Mouse (Mus musculus) limb, embryonic 12.5 days (tissue): ENCODE results near the gene Arhgef19. TPM values are rescaled to one million over a fixed set of nuclear protein-coding genes. Genes with fewer than 3 reads are reported as not detected.

ENCODE experiments used
- ATAC-seq: fragments of 200-750 bp; cut with Nextera tagmentation; 2 replicates; pipeline ENCODE4 v1.8.0; 2017; ENCODE audit warnings: low read depth, moderate TSS enrichment; ENCODE audit not compliant: insufficient number of reproducible peaks, insufficient read depth, low FRiP score, low TSS enrichment
- H3K27ac ChIP-seq: fragments of 300-500 bp; sonication (generic); 2 replicates; pipeline ENCODE4 v1.5.1; 2016; ENCODE audit warnings: mild to moderate bottlenecking, moderate library complexity
- H3K27me3 ChIP-seq: fragments of 300-500 bp; sonication (generic); 2 replicates; pipeline ENCODE4 v1.6.1; 2016; ENCODE audit warnings: mild to moderate bottlenecking, moderate library complexity
- H3K36me3 ChIP-seq: fragments of 300-500 bp; sonication (generic); 2 replicates; pipeline ENCODE4 v1.6.1; 2016; ENCODE audit warnings: mild to moderate bottlenecking, moderate library complexity
- H3K4me1 ChIP-seq: fragments of 300-500 bp; sonication (generic); replicated peaks from 2 replicates; pipeline ENCODE4 v1.6.1; 2016
- H3K4me2 ChIP-seq: fragments of 300-500 bp; sonication (generic); 2 replicates; pipeline ENCODE4 v1.6.1; 2016; ENCODE audit warnings: mild to moderate bottlenecking, moderate library complexity
- H3K4me3 ChIP-seq: fragments of 300-500 bp; sonication (generic); replicated peaks from 2 replicates; pipeline ENCODE4 v1.5.1; 2016; ENCODE audit warnings: mild to moderate bottlenecking
- H3K9ac ChIP-seq: fragments of 300-500 bp; sonication (generic); replicated peaks from 2 replicates; pipeline ENCODE4 v1.6.1; 2016; ENCODE audit warnings: mild to moderate bottlenecking, moderate library complexity
- H3K9me3 ChIP-seq: fragments of 300-500 bp; sonication (generic); 2 replicates; pipeline ENCODE4 v1.6.1; 2016; ENCODE audit warnings: mild to moderate bottlenecking, moderate library complexity
- WGBS: fragments of 180-500 bp; shearing (Covaris S2); methylation state at CpG from one replicate; pipeline ENCODE4 v1.1.7; 2016; 5-methylcytosine and 5-hydroxymethylcytosine counted together
- polyA plus RNA-seq: library from polyadenylated mRNA; unstranded; fragments of >200 nt; fragmentation: Nextera tagmentation; extraction: Ambion mirVana; gene quantifications from 2 replicates; pipeline ENCODE4 v1.2.1, GENCODE M21; 2016

The Arhgef19 gene
- polyA plus RNA-seq, 1 experiment from 2014 or later = 9.1 TPM

GRCm38 (mm10) chr4:141212892-141213291 lies 26.4 kb upstream of the Arhgef19 start:
- H3K36me3 ChIP-seq = no peaks in the 10 kb centered on the region
- no peaks in the 10 kb centered on the region for H3K27me3 ChIP-seq
- peaks cover 12% of the 10 kb centered on the region for H3K4me1 ChIP-seq
- peak overlapping the region; percentile 73; the same call in 1 of the 2 replicates for H3K27ac ChIP-seq
- no peaks in the 10 kb centered on the region for H3K9me3 ChIP-seq
- WGBS = 88% methylated on average over 9 of the region's 9 CpGs
- no peak overlapping the region for H3K4me2 ChIP-seq
- H3K9ac ChIP-seq = no peak overlapping the region
- no peak overlapping the region for H3K4me3 ChIP-seq
- no peak for ATAC-seq

DNA sequence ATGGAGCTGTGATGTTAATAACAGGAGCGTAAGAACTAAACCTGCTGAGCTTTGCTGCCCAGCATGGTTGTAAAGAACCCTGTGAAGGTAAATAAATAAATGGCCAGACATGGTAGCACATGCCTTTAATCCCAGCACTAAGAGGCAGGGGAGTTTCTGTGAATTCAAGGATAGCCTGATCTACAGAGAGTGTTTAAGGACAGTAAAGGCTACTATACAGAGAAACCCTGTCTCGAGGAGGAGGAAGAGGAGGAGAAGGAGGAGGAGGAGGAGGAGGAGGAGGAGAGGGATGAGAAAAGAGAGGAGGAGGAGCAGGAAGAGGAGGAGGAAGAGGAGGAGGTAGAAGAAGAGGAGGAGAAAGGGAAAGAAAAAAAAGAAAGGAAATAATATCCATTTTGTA lies 26.0 kb upstream of the Arhgef19 start:
- WGBS = 38% methylated on average over 2 of the region's 2 CpGs
- Histone ChIP-seq H3K4me3 (peak overlapping the region; percentile 51), H3K4me2 (peak overlapping the region; percentile 94), H3K9me3 (no peaks in the 10 kb centered on the region), H3K36me3 (0 out of 2 replicates have a peak, but pooled peaks cover 2% of the 10 kb centered on the region), H3K27ac (peak overlapping the region; percentile 73; the same call in 1 of the 2 replicates), H3K9ac (no peak overlapping the region), H3K27me3 (no peaks in the 10 kb centered on the region), H3K4me1 (peaks cover 12% of the 10 kb centered on the region)
- ATAC-seq = 0 out of 2 replicates have a peak, but pooled peaks have one; percentile 44

GRCm38 (mm10) chr4:141213770-141214336 lies 25.4 kb upstream of the Arhgef19 start, which contains the start of gene Rsg1:
Gene Rsg1 (plus strand): TSS chr4:141213956.
- Histone ChIP-seq H3K27ac (peak within 1 kb of the TSS; percentile 73; the same call in 1 of the 2 replicates), H3K27me3 (no peaks in the 10 kb centered on the region), H3K36me3 (0 out of 2 replicates have a peak, but pooled peaks cover 7% of the 10 kb centered on the region), H3K9ac (peak within 1 kb of the TSS; percentile 66), H3K4me2 (peak within 1 kb of the TSS; percentile 94), H3K9me3 (no peaks in the 10 kb centered on the region), H3K4me1 (peaks cover 12% of the 10 kb centered on the region), H3K4me3 (peak within 1 kb of the TSS; percentile 51)
- WGBS = under 1% methylated on average over 24 of the region's 24 CpGs
- ATAC-seq = peak; percentile 69

DNA sequence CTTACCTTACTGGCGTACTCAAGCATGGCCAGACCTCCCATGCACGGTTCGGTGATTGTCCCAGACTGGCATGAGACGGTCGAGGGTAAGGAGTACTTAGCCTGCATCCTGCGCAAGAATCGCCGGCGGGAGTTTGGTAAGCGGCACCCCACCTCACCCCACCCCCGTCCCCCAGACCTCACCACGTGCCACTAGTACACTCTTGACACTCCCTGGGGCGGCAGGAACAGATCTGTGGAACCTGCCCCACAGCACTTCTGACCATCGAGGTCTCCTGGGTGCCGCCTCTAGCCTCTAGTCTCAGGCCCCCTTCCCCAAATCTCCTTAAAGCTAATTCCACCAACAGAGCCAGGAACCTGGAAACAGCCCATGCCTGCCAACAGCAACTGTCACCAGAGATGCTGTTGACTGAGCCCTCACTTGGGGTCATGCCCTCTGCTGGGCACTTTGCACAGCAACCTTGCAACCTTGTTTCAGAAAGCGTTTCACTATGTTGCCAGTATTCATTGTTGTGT lies 24.9 kb upstream of the Arhgef19 start:
- Histone ChIP-seq H3K4me2 (peak overlapping the region; percentile 94), H3K36me3 (0 out of 2 replicates have a peak, but pooled peaks cover 7% of the 10 kb centered on the region), H3K9ac (peak overlapping the region; percentile 66), H3K9me3 (no peaks in the 10 kb centered on the region), H3K27ac (peak overlapping the region; percentile 35; the same call in 1 of the 2 replicates), H3K4me3 (peak overlapping the region; percentile 51), H3K27me3 (no peaks in the 10 kb centered on the region), H3K4me1 (peaks cover 12% of the 10 kb centered on the region)
- ATAC-seq = peak; percentile 71; the same call in 1 of the 2 replicates
- WGBS = 2% methylated on average over 16 of the region's 16 CpGs

DNA sequence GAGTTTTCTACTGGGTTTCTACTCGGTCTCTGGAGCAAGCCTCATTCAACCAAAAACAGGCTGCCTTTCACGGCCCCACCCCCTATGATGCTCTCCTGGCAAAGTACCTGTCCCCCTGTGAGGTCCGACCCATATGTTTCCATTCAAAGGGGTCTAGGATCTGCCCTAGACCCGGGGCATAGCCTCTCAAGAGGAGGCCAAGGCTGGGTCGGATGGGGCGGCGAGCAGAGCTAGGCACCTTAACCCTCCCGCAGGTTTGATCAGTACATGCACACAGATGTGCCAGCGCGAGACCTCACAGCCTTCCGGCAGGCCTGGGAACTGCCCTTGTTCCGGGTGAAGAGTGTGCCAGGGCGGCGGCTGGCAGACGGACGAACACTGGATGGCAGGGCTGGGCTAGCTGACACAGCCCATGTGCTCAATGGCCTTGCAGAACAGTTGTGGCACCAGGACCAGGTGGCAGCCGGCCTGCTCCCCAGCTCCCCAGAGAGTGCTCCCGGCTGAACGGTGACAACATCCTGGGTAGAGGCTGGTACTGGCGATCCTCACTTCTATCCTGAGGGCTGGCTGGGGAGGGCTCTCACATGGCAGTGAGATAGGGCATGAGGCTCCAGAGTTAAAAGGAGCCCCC lies 19.6 kb upstream of the Arhgef19 start:
- no peak for ATAC-seq
- Histone ChIP-seq H3K36me3 (peaks cover 22% of the 10 kb centered on the region), H3K4me1 (no peaks in the 10 kb centered on the region), H3K9ac (no peak overlapping the region), H3K4me3 (no peak overlapping the region), H3K27ac (no peak overlapping the region), H3K27me3 (no peaks in the 10 kb centered on the region), H3K4me2 (no peak overlapping the region), H3K9me3 (no peaks in the 10 kb centered on the region)
- 89% methylated on average over 20 of the region's 20 CpGs for WGBS

- Histone ChIP-seq H3K27me3 (no peaks in the 10 kb centered on the region), H3K4me1 (no peaks in the 10 kb centered on the region), H3K9ac (no peak overlapping the region), H3K27ac (no peak overlapping the region), H3K4me3 (no peak overlapping the region), H3K9me3 (no peaks in the 10 kb centered on the region), H3K36me3 (peaks cover 22% of the 10 kb centered on the region), H3K4me2 (no peak overlapping the region)
- WGBS = 67% methylated on average over 2 of the region's 2 CpGs
- ATAC-seq = no peak
Observed at GRCm38 (mm10) chr4:141221848-141222247, 17.5 kb upstream of the Arhgef19 start.

DNA sequence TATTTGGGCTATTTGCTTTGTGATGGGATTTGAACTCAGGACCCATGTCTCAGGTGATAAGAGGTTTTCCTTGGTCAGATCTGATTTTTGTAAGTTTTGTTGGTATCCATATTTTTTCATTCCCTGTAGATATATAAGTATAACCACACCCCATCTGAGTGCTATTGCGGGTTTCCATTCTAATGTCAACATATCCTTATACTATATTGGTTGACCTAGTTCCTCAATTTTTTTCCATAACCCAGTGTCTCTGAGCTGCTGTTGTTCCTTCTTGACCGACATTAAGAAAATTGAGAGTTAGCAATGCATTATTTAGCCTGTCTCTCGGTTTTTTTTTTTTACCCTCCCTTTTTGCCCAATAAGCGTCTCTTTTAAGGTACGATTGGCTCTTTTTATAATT lies 16.5 kb upstream of the Arhgef19 start:
- Histone ChIP-seq H3K4me1 (no peaks in the 10 kb centered on the region), H3K27me3 (no peaks in the 10 kb centered on the region), H3K27ac (no peak overlapping the region), H3K9me3 (no peaks in the 10 kb centered on the region), H3K9ac (no peak overlapping the region), H3K4me2 (no peak overlapping the region), H3K4me3 (no peak overlapping the region), H3K36me3 (peaks cover 22% of the 10 kb centered on the region)
- 88% methylated on average over 5 of the region's 5 CpGs for WGBS
- ATAC-seq = no peak

- Histone ChIP-seq H3K36me3 (no peaks in the 10 kb centered on the region), H3K4me2 (no peak overlapping the region), H3K4me1 (no peaks in the 10 kb centered on the region), H3K9ac (no peak overlapping the region), H3K9me3 (no peaks in the 10 kb centered on the region), H3K4me3 (no peak overlapping the region), H3K27me3 (peaks cover 8% of the 10 kb centered on the region), H3K27ac (no peak overlapping the region)
- ATAC-seq = no peak
- 86% methylated on average over 7 of the region's 7 CpGs for WGBS
Observed at GRCm38 (mm10) chr4:141228687-141229086, 10.6 kb upstream of the Arhgef19 start.

GRCm38 (mm10) chr4:141233196-141233595 lies 6.1 kb upstream of the Arhgef19 start:
- Histone ChIP-seq H3K27ac (no peak overlapping the region), H3K36me3 (no peaks in the 10 kb centered on the region), H3K9me3 (no peaks in the 10 kb centered on the region), H3K4me3 (no peak overlapping the region), H3K4me1 (no peaks in the 10 kb centered on the region; the same call in 1 of the 2 replicates), H3K27me3 (peaks cover 32% of the 10 kb centered on the region), H3K9ac (no peak overlapping the region), H3K4me2 (no peak overlapping the region)
- 93% methylated on average over 4 of the region's 4 CpGs for WGBS
- no peak for ATAC-seq

- peaks cover 56% of the 10 kb centered on the region for H3K27me3 ChIP-seq
- WGBS = 63% methylated on average over 6 of the region's 6 CpGs
Observed at GRCm38 (mm10) chr4:141235537-141236111, 3.7 kb upstream of the Arhgef19 start.

DNA sequence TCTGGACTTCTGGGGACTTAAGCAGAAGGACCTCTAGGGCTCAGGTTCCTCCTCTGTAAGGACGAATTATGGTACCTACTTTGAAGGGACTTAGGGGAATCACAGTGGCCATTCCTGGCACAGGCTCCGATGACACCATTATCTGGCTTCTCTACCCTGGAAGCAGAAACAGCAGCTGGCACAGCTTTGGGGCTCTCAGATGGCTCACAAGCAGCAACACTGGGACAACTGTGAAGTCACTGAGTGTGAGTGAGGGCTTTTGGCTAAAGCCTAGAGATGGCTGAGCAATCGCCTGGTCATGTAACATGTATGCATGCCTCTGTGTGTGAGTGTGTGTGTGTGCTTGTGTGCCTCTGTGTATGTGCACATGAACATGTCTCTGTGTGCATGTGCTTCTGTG lies 2.4 kb upstream of the Arhgef19 start:
- ATAC-seq = no peak
- WGBS = 78% methylated on average over 3 of the region's 3 CpGs
- Histone ChIP-seq H3K9ac (no peak overlapping the region), H3K4me2 (no peak overlapping the region), H3K9me3 (no peaks in the 10 kb centered on the region), H3K27me3 (peaks cover 60% of the 10 kb centered on the region), H3K27ac (no peak overlapping the region), H3K4me3 (no peak overlapping the region), H3K36me3 (no peaks in the 10 kb centered on the region), H3K4me1 (peaks cover 23% of the 10 kb centered on the region)

More at GRCm38 (mm10) chr4:141235537-141236111, 3.7 kb upstream of the Arhgef19 start:
- no peak overlapping the region for H3K27ac ChIP-seq
- no peaks in the 10 kb centered on the region for H3K36me3 ChIP-seq
- ATAC-seq = no peak
- H3K4me2 ChIP-seq = no peak overlapping the region
- no peak overlapping the region for H3K9ac ChIP-seq
- no peaks in the 10 kb centered on the region for H3K9me3 ChIP-seq
- peaks cover 16% of the 10 kb centered on the region for H3K4me1 ChIP-seq
- no peak overlapping the region for H3K4me3 ChIP-seq
